Mouse (Mus musculus) ES-CJ7 (cell line): ENCODE data around the gene Agpat3.

Source experiments
- DNase-seq: peaks from one replicate; pipeline ENCODE4 v3.0.0; 2011; ENCODE audit warnings: low read depth, low spot score

The Agpat3 gene

DNA sequence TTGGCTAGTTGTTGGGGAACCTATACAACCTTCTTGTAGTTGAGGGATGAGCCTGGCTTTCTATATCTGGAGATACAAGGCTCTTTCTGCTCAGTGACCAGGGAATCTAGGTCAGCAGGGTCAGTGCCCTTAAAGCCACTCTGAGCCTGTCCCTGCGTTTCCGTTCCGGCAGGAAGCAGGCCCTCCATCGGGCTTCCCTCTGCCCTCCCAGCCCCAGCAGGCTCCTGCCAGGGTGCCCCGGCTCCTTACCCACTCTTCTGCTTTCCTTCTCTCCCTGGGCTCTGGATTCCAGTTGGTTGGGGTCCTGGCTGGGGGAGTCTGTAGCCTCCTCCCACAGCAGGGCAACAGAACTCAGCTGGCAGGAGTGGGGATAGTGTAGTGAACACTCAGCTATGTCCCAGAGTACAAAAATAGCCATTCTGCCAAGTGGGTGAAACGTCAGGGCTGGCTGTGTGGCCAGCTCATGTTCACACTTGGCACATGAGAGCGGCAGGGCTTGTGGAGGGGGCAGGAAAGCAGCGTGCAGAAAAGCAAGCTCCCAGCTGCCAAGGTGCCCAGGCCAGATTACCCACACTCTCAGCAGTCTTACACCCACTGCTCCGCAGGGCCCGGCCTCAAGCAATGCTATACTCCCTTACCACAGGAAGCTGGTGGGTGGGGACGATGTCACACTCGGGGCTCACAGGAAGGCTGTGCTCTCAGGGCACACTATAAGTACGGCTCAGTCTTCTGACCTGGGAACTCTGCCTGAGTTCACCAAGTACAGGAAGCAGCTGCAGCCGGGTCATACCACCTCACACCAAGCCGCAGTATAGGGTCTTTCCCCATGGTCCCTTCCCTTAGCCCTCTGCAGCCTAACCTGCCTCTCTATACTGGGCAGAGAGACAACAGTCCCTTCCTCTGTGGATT is 54.5 kb downstream of the Agpat3 start:
- DNase-seq, result no peak

DNA sequence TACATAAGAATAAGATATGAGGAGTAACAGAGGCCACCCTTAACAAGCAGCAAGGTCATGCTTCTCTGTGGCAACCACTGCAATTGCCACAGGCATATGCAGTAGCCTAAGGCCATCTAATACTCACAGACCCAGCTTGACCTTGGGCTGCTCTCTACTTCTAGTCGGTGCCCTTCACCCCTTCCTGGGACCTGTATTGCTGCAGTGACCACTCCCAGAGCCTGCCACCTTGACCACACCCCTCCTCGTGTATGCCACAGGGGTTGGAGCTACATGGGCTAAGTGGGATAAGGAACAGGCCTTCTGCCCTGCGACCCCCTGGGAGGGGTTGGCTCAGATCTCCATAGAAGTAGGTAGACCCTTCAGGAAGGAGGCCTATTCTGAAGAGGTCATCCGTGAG is 55.3 kb downstream of the Agpat3 start:
- peak; percentile 19 for DNase-seq

DNA sequence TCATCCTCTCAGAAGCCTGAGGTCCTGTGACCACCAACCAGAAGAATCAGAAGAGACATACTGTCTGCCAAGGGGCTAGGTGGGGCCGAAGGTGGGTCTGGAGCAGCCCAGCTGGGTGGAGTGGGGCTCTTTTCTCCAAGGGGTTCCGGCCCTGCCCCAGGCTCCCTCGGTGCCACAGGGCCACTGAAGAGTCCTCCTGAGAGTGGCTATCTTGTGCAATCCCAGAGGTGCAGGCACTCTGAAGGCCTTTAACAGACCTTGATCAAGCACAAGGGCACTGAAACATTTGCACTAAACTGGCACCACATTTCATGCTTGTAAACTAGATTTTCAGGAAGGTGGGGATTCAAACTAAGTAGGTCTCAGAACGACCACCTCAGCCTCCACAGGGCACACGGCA is 55.9 kb downstream of the Agpat3 start:
- DNase-seq, result no peak

DNA sequence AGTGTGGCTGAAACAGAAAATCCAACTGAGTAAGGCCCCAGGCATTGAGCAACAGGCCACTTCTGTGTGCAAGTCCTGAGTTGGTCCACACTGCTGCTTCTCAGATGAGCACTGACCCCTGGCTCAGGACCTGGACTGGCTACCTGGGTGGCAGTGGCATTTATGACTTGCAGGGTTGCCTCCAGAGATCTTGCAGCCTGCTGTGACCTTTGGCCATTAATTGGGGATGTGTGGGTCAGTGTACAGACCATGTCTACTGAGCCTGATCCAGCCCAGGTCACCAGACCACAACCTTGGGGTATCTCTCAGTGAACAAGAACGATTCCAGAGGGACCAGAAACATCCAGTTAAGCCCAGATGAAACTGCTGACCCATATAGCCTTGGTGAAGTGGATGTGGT is 58.7 kb downstream of the Agpat3 start:
- DNase-seq, result no peak

DNA sequence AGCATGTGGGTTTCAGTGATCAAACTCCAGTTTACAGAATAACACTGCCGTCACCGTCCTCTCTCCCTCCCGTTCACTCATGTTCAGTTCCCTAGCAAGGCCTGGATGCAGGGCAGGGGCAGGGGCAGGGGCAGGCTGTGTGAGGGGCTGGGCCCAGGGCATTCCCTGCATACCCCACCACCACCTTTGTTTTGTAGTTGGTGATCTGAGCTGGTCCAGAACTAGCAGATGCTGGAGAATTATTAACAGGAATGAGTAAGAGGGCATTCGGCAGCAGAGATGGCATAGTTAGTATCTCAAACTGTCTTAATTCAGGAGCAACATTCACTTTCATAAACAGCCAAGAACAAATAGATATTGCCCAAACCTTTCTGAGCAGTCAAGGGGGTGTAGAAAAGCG is 59.9 kb downstream of the Agpat3 start:
- no peak for DNase-seq

DNA sequence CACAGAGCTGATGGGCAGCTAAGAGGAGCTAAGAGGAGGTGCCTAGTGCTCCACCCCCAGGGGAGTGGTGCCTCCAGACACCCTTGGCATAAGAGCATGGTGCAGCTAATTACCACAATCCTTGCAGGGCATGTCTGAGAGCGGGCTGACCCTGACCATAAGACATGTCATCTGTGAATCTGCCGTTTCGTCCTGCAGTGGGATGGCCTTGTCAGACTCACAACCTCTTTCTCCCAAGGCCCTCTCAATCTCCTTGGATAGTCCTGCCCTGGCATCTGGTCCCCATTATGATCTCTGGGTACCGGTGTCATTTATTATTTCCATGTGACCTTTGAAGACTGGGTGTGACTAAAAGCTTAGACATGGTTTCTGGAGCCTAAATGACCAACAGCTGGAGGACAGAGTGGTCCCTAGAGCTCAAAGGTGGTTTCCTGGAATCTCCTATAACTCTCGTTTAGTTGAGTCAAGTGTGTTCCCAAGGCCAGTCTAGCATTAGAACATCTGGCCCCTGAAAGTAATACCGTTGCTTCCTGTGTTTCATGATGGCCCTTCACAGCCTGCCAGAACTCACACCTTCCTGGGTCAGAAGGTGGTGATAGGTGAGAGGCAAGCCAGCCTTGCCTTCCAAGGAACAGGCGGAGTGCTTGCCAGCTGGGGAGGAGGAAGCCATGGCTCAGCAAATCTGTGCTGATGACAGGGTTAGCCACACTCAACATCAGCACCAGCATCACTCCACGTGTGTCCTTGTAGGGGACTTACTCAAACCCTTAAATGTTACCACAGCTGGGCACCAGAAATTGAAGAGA is 61.4 kb downstream of the Agpat3 start:
- DNase-seq, result no peak

DNA sequence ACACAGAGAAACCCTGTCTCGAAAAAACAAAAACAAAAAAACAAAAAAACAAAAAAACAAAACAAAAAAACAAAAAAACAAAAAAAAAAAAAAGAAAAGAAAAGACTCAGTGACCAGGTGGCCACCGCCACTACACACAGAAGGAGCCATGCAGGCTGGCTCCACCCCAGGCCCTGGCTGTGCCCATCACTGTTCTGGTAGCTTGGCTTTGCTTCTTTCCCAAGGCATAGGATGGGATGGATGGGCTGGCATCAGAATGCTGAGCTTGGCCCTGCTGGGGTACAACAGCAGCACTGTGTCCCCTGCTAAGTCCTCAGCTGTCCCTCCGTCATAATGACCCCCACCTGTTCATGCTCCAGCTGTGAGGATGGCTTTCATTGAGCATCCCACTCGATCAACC is 63.4 kb downstream of the Agpat3 start:
- no peak for DNase-seq

DNA sequence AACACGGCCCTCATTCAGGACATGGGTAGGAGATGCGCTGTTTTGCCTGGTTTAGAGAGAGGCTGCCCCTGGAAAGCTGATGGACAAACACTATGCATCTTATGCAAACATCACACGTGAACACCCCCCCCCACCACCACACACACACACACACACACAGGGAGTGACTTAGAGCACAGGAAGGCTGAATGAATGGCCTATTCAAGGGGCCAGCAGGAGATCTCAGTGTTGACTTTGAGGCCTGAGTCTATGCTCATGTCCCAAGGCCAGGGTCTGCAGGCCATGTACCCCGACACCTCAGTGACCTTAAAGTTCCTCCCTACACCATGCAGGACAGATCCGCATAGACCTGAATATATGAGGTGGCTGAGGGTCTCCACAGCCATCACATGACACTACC is 64.2 kb downstream of the Agpat3 start:
- DNase-seq, result no peak

DNA sequence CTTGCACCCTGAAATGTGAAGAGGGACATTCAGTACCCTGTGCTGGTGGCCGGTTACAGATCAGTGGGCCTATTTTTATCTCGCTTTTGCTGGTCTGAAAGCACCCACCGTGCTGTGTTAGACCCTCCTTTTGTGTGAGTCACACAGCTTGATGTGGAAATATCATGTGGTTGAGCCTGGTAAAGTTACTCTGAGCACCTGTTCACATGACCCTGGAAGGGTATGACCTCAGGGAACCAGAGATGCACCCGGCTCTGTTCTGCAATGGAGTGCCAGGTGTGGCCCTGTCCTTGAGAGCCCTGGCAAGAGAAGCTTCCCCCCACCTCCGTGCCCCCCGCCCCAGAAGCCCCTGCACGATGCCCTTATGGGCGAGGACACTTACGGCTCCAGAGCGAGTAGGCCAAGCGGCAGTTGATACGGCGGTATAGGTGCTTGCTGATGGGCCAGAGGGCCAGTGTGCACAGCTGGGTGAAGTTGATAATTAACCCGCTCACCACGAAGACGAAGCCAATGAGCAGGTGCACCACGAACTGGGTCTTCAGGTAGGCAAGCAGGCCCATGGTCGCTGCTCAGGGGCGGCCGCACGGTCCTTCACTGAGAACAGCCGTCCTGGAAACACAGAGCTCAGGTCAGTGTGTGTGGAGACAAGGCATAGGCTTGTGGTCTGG is 64.7 kb downstream of the Agpat3 start:
- DNase-seq, result no peak

DNA sequence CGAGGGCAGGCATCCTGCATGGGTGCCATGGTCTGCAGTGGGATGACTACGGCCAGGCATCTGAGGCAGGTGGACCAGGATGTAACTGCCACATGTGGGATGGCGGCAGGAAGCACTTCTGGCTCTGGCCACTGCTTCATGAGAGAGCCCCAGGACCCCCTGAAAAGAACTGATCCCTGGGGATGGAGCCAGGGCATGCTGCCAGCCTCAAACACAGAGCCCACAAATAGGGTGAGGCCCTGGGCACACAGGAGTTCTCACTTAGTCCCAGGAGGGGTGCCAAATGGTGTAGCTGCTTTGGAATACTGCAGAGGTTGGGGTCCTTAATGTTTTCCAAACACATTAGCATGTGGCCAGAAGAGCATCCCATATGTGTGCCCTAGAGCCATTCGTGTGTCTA is 66.3 kb downstream of the Agpat3 start:
- no peak for DNase-seq

DNA sequence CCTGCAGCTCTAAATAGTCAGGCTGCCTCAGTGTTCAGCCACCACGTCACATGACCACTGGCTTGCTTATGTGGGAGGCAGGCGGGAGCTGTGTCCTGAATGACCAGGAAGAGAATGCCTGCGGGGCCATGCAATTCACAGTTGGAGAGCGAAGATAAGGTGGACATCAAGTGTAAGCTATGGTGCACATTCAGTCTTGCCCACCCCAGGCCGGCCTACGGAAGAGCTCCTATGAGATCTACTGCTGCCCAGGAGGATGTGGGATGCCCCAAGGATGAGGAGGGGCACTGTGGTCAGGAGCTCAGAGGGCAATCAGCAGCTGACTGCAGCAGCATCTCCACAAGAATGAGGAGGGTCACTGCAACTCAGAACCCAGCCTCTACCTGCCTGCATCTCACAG is 66.9 kb downstream of the Agpat3 start:
- DNase-seq, result no peak

DNA sequence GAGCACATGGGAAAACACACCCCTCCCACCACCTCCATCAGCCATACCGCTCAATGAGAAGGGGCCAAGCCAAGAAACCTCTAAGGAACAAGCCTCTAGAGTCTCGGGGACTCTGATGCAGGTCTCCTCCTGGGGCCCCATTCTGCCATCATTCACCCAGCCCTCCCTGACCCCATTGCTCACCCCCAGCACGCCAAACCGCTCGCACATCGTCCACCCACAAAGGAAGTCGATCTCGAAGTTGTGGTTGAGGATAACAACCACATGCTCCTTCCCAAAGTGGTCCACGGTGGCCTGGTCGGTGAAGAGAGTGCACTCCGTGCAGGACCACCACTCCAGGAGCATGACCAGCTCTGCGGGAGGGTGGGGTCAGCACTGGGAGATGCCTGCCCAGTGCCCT is 67.5 kb downstream of the Agpat3 start:
- no peak for DNase-seq

DNA sequence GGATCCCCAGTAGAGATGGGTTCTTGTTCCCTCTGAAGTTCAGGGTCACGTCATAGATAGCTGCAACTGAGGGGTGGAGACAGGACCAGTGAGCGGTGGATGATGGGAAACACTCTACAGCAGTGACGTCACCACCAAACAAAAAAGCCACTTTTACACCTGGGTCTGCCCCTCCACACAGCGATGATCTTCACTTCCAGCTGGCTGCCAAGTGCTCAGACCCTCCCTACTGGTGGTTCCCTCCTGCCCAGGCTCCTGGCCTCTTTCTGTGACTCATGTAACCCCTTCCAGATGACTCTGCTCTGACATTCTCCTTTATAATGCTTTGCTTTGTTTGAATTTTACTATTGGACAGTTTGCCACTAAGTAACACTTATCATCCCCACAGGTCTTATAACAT is 69.9 kb downstream of the Agpat3 start:
- no peak for DNase-seq

DNA sequence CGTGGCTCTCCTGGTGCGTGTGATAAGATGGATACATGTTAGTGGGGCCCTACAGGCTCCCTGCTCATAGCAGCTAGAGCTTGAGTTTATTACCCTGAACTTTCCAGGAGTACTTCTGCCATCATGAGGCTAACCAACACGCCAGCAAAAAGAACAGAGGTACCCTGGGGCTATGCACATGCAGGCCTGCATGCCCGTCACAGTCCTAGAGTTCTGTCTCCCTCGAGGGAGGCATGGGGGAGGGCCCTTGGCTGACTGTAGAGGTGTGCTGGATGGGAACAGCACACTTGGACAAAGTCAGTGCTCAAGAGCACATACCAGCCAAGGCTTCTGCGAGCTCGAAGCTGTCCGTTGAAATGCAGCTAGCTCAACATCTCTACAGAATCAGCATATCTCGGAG is 71.8 kb downstream of the Agpat3 start:
- DNase-seq, result no peak

DNA sequence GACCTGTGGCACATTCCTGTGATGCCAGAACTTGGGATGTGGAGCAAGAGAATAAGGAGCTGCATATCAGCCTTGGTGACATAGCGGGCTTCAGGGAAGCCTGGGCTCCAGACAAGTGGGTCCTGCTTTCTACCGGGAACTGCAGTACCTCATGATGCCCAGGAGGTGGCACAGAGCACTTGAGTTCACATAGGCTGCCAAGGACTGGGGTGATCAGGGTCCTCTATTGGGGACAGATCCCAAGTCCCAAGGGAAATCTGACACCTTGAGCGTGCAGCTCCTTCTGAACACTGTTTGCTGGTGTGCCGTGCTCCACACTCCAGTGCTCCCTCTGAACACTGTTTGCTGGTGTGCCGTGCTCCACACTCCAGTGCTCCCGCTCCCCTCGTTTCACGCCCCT is 73.1 kb downstream of the Agpat3 start:
- DNase-seq, result peak; percentile 74

DNA sequence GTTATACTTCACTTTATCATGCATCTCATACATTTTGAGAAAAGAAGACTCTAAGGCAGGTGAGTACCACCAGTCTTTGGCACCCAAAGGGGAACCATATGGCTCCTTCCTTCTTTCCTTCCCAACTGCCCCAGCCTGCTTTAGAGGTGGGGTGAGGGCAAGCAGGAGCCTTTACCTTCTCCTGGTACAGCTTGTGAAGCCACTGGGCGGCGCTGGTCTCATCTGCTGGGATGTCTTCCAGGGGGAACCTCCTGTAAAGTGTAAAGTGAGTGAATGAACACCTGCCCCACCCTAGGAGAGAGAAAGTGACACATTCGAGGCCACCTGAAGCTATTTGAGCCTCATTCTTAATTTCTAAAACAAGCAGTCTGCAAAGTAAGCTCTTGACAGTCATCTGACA is 74.5 kb downstream of the Agpat3 start:
- DNase-seq, result no peak

DNA sequence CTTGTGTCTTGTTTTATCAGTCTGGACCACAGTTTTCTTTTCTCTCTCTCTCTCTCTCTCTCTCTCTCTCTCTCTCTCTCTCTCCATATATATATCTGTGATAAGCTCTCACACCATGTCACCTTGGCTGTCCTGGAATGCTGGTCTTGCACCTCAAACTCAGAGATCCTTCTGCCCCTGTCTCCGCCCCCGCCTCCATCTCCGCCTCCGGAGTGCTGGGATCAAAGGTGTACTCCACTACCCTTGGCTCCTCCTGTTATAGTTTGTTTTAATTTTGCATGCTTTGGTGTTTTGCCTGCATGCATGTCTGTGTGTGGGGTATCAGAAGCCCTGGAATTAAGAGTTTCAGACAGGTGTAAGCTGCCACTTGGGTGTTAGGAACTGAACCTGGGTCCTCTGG is 76.0 kb downstream of the Agpat3 start:
- no peak for DNase-seq

DNA sequence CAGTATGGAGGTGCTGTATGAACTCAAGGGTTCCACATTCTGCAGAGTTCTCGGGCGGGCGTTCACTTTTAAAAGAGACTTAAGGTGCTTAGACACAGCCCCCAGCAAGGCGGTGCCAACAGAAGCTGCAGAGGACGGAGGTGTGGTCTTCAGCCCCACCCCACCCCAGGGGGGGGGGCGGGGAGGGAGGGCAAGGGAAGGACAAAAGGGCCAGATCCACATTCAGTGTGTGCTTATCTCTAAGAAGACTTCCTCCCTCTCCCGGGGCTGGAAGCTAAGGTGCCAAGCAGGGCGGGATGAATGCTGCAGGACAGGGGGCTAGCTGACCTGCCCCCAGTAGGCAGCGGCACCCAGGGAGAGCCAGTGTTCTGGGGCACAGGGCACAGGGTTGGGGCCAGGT is 79.4 kb downstream of the Agpat3 start:
- peak; percentile 65 for DNase-seq

DNA sequence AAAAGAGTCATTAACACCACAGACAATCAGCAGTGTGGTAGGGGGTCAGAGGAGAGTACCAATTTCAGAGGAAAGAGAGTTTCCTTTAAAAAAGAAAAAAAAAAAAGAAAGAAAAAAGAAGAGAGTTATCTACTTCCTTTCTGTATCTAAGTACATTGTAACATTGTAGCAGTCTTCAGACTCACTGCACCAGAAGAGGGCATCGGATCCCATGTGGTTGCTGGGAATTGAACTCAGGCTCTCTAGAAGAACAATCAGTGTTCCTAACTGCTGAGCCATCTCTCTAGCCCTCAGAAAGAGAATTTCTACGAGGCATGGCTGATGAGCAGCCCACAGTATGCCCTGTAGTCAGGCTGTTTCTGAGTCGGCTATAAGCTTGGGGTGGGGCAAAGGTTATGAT is 86.4 kb downstream of the Agpat3 start:
- no peak for DNase-seq

DNA sequence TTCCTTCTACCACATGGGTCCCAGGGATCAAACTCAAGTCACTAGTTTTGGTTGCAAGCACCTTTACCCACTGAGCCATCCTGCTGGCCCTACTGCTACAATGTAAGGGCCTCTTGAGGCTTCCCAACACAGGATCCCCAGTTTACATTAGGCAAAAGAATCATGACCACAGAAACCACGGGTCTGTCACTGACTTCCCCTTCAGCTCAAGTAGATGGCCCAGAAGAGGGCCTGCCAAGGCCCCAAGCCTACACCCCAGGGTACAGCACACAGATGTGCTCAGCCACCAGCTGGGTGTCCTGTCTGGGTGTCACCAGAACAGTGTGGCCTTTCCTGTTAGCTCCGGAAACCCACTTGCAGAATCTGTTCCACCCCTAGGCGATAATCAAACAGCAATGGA is 87.6 kb downstream of the Agpat3 start:
- DNase-seq, result no peak

DNA sequence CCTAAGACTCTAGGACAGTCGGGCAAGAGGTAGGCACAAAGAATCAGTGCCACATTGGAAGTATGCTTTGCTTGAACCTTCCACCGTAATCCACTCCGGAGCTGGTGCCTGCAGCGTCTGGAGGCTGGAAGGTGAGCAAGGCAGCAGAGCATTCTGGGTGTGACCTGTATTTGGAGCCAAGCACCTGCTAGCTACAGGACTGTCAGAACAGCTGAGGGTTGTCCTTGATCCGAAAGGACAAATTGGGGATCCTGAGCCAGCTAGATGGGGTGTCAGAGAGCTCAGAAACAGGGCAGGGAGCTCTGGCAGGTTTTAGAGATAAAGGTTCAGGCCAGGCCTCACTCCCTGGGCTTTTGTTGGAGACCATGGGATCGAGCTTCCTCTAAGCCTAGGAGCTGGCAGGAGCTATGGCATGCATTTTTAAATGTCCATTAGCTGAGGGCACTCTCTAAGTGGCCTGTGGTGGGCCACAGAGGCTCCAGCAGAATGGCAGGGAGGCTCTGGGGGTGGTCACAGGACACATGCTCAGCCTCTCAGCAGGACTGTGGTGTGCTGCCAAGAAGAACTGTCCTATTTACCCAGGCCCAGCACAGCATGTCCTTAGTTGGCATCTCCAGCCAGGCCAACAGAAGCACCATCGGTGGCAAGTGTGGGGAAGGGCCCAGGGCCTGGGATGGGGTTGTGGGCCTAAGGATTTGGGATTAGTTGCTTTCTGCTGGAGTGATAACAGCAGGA is 91.2 kb downstream of the Agpat3 start:
- DNase-seq, result peak; percentile 69

DNA sequence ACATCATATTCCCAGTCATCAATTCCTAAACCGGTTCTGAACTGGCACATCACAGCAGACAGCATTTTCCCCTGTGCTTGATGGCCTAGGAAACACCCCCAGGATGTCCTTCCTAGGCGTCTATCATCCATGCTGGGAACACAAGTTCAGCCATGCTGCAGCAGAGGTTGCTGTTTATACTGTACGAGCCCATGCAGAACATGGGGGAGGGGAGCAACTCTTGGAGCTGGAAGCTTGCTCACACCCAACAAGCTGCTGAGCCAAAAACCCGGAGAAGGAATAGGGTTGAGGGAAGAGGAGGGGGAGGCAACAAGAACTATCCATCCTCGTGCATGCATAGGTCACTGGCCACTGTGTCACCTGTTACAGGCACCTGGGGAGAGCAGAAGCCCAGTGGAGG is 92.0 kb downstream of the Agpat3 start:
- peak; percentile 88 for DNase-seq
